In the genomic region with DNA sequence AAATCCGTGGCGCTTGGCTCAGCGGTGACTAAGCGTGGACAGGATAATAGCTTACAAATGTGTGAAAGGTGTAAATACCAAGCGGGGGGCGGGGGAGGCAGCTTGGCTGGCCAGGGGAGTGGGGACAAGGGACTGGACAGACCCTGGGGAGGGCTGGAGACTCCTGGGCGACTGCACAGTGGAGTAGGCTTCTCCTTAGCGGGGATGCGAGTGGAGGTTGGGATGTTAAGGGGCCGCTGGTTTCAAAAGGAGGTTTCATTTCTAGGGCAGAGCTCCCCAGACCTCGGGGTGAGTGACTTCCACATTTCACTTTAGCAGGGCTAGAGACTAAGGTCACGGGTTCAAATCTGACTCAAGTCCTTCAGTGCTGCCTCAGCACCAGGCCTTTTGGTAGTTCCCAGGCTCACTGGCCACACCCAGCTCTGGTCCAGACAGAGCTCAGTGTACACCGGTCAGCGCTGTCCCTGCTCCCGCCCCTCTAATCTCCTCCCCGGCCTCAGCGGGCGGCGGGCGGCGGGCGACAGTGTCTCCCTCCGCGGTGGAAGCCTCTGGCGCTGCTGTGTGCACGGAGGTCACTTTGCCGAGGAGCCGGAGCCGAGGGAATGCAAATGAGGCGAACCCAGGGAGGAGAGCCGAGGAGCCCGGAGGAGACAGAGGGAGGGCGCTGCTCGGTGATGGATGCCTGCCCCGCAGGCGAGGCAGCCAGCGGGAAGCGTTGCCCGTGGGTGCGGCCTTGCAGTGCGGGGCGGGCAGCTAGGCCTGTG, we compare ENCODE assay signal across 9 mouse cellular contexts. TPM values are rescaled to one million over a fixed set of nuclear protein-coding genes. Genes with fewer than 3 reads are reported as not detected.
A peak's percentile ranks its signal among the peaks of the same experiment; 100 is the strongest.
DNase-seq lines count a peak whose midpoint lies in the region; ATAC-seq lines count a peak whose summit lies in the region.
"Had no signal": no experiment of that assay in that cellular context is flagged by ENCODE, and none has a peak within 500 bp of the region (broad histone marks: within the 10 kb centered on the region; RNA-seq: fewer than 3 reads in every experiment).

No protein-coding gene starts in this region.

- peak overlapping the region; percentile 33 for H3K9ac ChIP-seq in kidney, embryonic 15.5 days

- H3K4me2 ChIP-seq in kidney, embryonic 15.5 days, result peak overlapping the region; percentile 70

- no peaks in the 10 kb centered on the region for H3K9me3 ChIP-seq in heart, embryonic 10.5 days
- H3K9me3 ChIP-seq in kidney, embryonic 15.5 days (replicated peaks), result no peaks in the 10 kb centered on the region

- H3K27me3 ChIP-seq in heart, embryonic 10.5 days (ENCODE audit: insufficient read depth, poor library complexity, severe bottlenecking), result peaks cover 68% of the 10 kb centered on the region
- H3K27me3 ChIP-seq in kidney, embryonic 15.5 days, result peaks cover 43% of the 10 kb centered on the region

- peak overlapping the region; percentile 86 for H3K27ac ChIP-seq in heart, embryonic 10.5 days
- peak overlapping the region; percentile 95 for H3K27ac ChIP-seq in kidney, embryonic 15.5 days

- H3K36me3 ChIP-seq in heart, embryonic 10.5 days, result no peaks in the 10 kb centered on the region
- no peaks in the 10 kb centered on the region for H3K36me3 ChIP-seq in kidney, embryonic 15.5 days

- peak overlapping the region; percentile 58 for H3K4me3 ChIP-seq in heart, embryonic 10.5 days
- H3K4me3 ChIP-seq in kidney, embryonic 15.5 days (replicated peaks), result peak overlapping the region; percentile 38

- peaks cover 66% of the 10 kb centered on the region for H3K4me1 ChIP-seq in heart, embryonic 10.5 days
- peaks cover 69% of the 10 kb centered on the region for H3K4me1 ChIP-seq in kidney, embryonic 15.5 days

- peak; percentile 74 for DNase-seq in right cerebral cortex, adult 18-20 months
- no peak for DNase-seq in right cerebral cortex, postnatal 14 days
- peak; percentile 33 to 42 for DNase-seq in cerebellum, postnatal 10 days
- DNase-seq in heart, embryonic 10.5 days (ENCODE audit: low spot score), result no peak
- DNase-seq in spleen, postnatal 4 days (ENCODE audit: low spot score in 2 of 2), result no peak
- no peak for DNase-seq in thymus, adult 18-20 months

- ATAC-seq in kidney, embryonic 15.5 days (replicated peaks; ENCODE audit: low FRiP score), result peak; percentile 83
- ATAC-seq in megakaryocyte progenitor cell, adult 5-6 weeks (replicated peaks; ENCODE audit: poor library complexity), result 0 out of 2 replicates have a peak, but pooled peaks have one; percentile 12

- WGBS in heart, embryonic 10.5 days, result 1% methylated on average over 42 of the region's 42 CpGs
- WGBS in kidney, embryonic 15.5 days, result 1% methylated on average over 42 of the region's 42 CpGs

RNA-seq across cellular contexts. Expression of a gene that starts 8.0 kb away (rescaled TPM):
- 0.79 and 2.3 TPM in 2 replicates for polyA plus RNA-seq in heart, embryonic 10.5 days (2016; fragmentation: Nextera tagmentation; extraction: Ambion mirVana)
- polyA plus RNA-seq in kidney, embryonic 15.5 days (2015; fragmentation: Nextera tagmentation; extraction: Ambion mirVana), result 1.5 and 2.1 TPM in 2 replicates
- not detected in 2 replicates for total RNA-seq in megakaryocyte progenitor cell, adult 5-6 weeks (2015)
- not detected in 2 replicates for total RNA-seq in megakaryocyte progenitor cell, adult 5-6 weeks (2017)
- total RNA-seq: neutrophil, adult 5-6 weeks had no signal

RNA-seq across cellular contexts. Expression of a gene that starts 20.9 kb away (rescaled TPM):
- polyA plus RNA-seq in heart, embryonic 10.5 days (2016; fragmentation: Nextera tagmentation; extraction: Ambion mirVana), result 30.8 and 30.9 TPM in 2 replicates
- 35.5 and 40.6 TPM in 2 replicates for polyA plus RNA-seq in kidney, embryonic 15.5 days (2015; fragmentation: Nextera tagmentation; extraction: Ambion mirVana)
- total RNA-seq in megakaryocyte progenitor cell, adult 5-6 weeks (2015), result 0.27 and 0.83 TPM in 2 replicates
- total RNA-seq in megakaryocyte progenitor cell, adult 5-6 weeks (2017), result 0.57 and 2.0 TPM in 2 replicates

RNA-seq across cellular contexts. Expression of a gene that starts 21.1 kb away (rescaled TPM):
- polyA plus RNA-seq in heart, embryonic 10.5 days (2016; fragmentation: Nextera tagmentation; extraction: Ambion mirVana), result 0.36 and 0.39 TPM in 2 replicates
- polyA plus RNA-seq in kidney, embryonic 15.5 days (2015; fragmentation: Nextera tagmentation; extraction: Ambion mirVana), result 0.63 and 1.2 TPM in 2 replicates
- total RNA-seq in megakaryocyte progenitor cell, adult 5-6 weeks (2015), result not detected in 2 replicates
- 2.9 TPM in 1 of 2 replicates, not detected in the other for total RNA-seq in megakaryocyte progenitor cell, adult 5-6 weeks (2017)

RNA-seq across cellular contexts. Expression of a gene that starts 22.5 kb away (rescaled TPM):
- 73.4 and 75.4 TPM in 2 replicates for polyA plus RNA-seq in heart, embryonic 10.5 days (2016; fragmentation: Nextera tagmentation; extraction: Ambion mirVana)
- 74.7 and 78.7 TPM in 2 replicates for polyA plus RNA-seq in kidney, embryonic 15.5 days (2015; fragmentation: Nextera tagmentation; extraction: Ambion mirVana)
- 65.8 and 74.1 TPM in 2 replicates for total RNA-seq in megakaryocyte progenitor cell, adult 5-6 weeks (2015)
- total RNA-seq in megakaryocyte progenitor cell, adult 5-6 weeks (2017), result 87.0 and 98.6 TPM in 2 replicates

RNA-seq across cellular contexts. Expression of a gene that starts 48.0 kb away (rescaled TPM):
- 103 and 107 TPM in 2 replicates for polyA plus RNA-seq in heart, embryonic 10.5 days (2016; fragmentation: Nextera tagmentation; extraction: Ambion mirVana)
- polyA plus RNA-seq in kidney, embryonic 15.5 days (2015; fragmentation: Nextera tagmentation; extraction: Ambion mirVana), result 67.2 and 80.1 TPM in 2 replicates
- 1.0 TPM in 1 of 2 replicates, not detected in the other for total RNA-seq in megakaryocyte progenitor cell, adult 5-6 weeks (2015)
- 0.30 TPM in 1 of 2 replicates, not detected in the other for total RNA-seq in megakaryocyte progenitor cell, adult 5-6 weeks (2017)
- total RNA-seq: neutrophil, adult 5-6 weeks had no signal

Comparison
In these comparisons a context has a peak if more than half of its experiments do, and no peak if none do; other contexts are left out.
1. DNase-seq: peak in right cerebral cortex, adult 18-20 months (single experiment) and cerebellum, postnatal 10 days (2 of 2); none in right cerebral cortex, postnatal 14 days (single experiment), heart, embryonic 10.5 days (single experiment), spleen, postnatal 4 days (0 of 2) and thymus, adult 18-20 months (0 of 2).